Mouse (Mus musculus) mouse trophoblast stem cell (cell line): ENCODE data around the gene Bst2.
"Not testable (repeated sequence)": the region's sequence is repeated elsewhere in the genome, so short reads cannot be mapped to it uniquely, and the experiment has no call there.

Source experiments
- in situ Hi-C, 2 experiments: fragments of 300-500 bp; cut with MseI, MboI; formaldehyde crosslinking; loops; 2 replicates in 1 of 2; 3 replicates in 1 of 2; pipeline ENCODE4 v1.15.1; 2025

Bst2 gene

DNA sequence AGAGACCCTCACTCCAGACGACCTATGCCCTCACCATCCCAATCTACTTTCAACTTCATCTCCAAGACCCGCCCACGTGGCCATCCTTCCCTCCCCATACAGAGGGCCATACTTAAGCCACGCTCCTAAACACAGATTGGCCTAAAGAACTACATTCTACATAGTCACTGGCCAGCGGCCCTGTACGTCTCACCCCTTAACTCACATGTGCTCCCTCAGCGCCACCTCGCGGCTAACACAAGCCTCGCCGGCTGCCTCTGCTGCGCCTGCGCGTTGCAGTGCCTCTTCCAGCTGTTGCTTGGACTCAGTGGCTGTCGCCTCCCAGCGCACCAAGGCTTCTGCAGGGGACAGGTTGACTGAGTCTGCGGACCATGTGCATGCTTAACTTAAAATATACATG lies 15.6 kb downstream of the Bst2 start:
- in situ Hi-C loops = no loop called here

DNA sequence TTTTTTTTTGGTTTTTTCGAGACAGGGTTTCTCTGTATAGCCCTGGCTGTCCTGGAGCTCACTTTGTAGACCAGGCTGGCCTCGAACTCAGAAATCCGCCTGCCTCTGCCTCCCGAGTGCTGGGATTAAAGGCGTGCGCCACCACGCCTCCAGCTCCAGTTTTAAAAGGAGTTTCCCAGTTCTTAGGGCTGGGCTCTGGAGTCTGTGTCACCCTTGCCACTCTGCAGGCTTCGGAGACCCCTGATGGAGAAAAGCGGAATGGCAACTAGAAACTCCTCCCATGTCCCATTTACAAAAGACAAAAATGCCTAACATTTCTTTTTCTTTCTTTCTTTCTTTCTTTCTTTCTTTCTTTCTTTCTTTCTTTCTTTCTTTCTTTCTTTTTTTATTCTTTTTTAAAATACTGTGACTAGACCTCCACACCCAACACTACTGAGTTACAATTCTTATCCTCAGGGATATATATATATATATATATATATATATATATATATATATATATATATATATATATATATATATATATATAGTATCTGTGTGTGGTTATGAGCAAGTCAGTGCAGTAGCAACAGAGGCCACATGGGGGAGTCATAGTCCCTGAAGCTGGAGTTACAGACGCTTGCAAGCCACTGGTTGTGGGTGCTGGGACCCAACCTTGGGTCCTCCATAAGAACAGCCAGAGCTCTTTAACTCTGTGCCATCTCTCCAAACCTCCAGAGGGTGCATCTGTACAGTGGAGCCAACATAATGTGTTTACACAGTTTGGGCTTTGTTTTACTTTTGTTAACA lies 18.0 kb downstream of the Bst2 start:
- in situ Hi-C loops = not testable (repeated sequence)

DNA sequence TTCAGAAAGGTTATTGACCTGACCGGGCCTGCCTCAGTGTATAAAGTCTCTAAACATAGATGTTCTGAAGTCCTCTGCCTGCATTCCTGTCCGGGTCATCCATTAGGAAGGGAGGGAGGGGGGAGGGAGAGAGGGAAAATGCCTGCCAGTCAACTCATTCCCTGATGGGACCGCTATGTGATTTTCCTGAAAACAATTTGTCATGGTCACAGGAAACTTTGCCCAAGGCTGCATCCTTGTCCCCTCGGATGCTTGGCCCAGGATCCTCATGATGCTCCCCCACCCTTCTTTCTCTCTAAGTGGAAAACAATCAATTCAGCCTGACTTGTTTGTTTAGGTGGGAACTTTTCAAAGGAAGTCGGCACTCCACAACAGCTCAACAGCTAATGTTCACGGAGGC lies 20.5 kb downstream of the Bst2 start:
- in situ Hi-C loops = no loop called here

GRCm38 (mm10) chr8:71515043-71515442 lies 22.2 kb downstream of the Bst2 start:
- in situ Hi-C loops = no loop called here

- in situ Hi-C loops = no loop called here
Observed at GRCm38 (mm10) chr8:71513018-71513754, 24.1 kb downstream of the Bst2 start.

DNA sequence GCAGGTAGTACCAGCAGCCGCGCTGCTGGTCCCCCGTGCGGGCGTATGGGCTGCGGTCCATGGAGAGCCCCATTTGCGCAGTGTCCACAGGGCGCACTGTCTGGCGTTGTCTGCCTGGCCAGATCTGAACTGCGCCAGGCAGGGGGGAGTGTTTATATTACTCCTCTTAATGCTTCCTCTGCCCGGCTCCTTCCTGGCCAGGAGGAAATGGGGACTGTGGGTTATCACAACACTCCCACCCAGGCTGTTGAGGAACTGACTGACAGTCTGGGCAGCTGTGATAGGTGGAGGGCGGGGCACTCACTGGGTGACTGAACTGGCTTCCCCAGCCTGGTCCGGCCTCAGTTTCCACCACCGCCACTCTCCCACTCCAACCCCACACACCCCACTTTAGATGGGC lies 25.6 kb downstream of the Bst2 start, which contains the start of gene Plvap:
Plvap (minus strand) TSS at position 109 of the 400 bp plus-strand sequence.
- in situ Hi-C loops = no loop called here

DNA sequence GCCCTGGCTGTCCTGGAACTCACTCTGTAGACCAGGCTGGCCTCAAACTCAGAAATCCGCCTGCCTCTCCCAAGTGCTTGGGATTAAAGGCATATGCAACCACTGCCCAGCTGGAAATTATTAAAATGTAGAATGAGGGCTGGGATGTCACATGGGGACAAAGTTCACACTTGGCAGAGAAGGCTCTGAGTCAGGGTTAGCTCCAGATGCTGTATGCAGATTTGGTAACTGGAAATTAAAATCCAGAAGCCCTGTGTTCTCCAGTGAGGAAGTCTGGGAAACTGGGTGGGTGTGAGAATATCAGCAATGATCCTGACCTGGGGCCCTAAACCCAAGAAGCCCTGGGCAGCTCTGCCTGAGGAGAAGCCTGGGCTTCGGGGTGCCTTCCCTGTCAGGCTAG lies 27.9 kb downstream of the Bst2 start:
- in situ Hi-C loops = no loop called here

- in situ Hi-C loops = no loop called here
Observed at GRCm38 (mm10) chr8:71507589-71508104, 29.6 kb downstream of the Bst2 start.

DNA sequence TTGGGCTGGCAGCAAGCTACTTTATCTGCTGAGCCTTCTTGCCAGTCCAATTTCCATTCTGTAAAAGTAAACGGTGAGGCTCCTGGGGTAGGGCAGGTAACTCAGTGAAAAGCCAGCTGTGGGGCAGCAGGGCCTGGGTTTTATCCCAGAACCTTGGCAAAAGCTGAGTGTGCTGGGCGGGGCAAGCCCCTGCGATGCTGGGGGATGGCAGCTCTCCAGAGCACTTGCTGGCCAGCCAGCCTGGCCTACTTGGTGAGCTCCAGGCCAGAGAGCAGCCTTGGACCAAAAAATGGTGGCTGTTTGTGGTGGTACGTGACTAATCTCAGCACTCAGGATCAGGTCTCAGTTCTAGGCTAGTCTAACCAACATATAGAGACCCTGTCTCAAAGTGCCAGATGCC lies 31.3 kb downstream of the Bst2 start:
- in situ Hi-C loops = no loop called here

- in situ Hi-C loops = no loop called here
Observed at GRCm38 (mm10) chr8:71505326-71505725, 31.9 kb downstream of the Bst2 start.

GRCm38 (mm10) chr8:71504349-71504748 lies 32.9 kb downstream of the Bst2 start:
- in situ Hi-C loops = no loop called here

GRCm38 (mm10) chr8:71498816-71499690 lies 38.2 kb downstream of the Bst2 start:
- in situ Hi-C loops = no loop called here

DNA sequence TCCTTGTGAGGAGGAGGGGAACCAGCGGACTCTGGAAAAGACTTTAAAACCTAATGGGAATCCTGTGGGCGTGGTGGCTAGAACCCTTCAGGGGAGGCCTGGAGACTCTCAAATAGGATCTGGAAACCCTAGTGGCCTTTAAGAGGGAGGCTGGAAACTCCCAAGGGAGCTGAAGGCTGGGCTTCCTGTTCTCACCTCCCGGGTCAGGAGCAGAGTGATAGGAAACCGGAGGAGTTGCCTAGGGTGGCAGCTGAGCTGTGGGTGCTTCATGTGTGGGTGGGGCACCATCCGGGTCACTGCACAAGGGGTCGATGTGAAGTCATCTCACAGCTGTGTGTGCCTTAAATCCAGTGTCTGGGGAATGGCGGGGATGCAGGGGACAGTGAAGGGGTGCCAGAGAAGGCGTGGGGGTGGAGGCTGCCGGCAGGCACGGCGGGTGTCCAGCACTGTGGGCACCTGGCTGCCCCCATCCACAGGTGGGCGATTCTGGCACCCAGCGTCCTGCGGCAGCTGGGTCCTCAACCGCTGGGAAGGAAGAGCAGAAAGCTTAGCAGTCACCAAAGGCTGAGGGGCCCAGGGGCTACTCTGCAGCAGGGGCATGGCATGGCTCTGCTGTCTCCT lies 39.3 kb downstream of the Bst2 start:
- in situ Hi-C loops = no loop called here

- in situ Hi-C loops = no loop called here
Observed at GRCm38 (mm10) chr8:71497077-71497645, 40.1 kb downstream of the Bst2 start.

GRCm38 (mm10) chr8:71496481-71496880 lies 40.8 kb downstream of the Bst2 start:
- in situ Hi-C loops = no loop called here

DNA sequence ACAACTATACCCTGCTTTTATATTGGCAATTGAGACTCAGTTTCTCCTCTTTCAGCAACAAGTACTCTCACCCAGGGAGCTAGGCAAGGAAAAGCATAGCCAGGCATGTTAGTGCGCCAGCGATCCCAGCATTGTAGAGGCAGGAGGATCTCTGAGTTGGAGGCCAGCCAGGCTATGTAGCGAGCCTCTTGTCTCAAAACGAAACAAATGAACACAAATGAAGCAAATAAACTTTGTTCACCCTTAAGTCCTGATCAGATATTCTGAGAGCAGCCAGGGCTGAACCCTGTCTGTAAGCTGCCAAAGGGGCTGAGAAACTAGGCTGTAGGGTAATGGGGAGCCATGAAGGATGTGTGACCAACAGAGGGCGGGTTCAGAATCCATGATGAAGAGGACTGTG lies 41.4 kb downstream of the Bst2 start:
- in situ Hi-C loops = no loop called here

DNA sequence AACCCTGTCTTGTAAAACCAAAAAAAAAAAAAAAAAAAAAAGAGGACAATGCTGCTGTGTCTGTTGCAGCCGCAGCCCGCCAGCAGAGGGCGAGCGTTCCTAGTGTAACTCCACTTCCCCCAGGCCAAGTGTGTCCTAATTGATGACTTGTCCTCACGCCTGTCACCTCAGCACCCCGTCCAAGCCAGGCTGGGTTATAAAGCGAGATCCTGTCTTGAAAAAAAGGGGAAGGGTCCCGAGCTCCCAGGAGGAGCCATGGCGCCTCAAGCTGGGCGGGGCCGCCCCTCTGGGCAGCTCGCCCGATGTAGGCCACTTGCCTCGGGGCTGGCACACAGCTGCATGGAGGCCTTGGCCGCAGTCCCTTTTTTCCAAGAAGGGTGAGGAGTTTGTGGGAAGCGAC lies 42.2 kb downstream of the Bst2 start:
- in situ Hi-C loops = no loop called here

DNA sequence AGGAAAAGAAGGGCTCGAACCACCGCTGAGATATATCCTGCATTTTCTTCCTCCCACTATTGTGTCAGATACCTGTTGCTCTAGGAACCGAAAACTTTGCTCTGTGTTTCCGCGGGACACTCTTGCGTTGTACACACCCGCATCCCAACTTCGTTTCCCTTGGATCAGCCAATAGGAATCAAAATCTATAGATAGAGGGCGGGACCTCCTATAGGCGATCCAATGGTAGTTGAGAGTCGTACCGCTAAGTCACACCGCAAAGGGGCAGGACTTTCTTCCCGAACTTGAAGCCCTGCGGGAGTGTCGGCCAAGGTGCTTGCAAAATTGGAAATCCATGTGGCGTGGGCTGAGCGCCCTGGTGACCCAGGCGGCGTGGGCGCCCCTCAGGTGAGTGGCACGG lies 48.8 kb downstream of the Bst2 start:
- in situ Hi-C loops = no loop called here

DNA sequence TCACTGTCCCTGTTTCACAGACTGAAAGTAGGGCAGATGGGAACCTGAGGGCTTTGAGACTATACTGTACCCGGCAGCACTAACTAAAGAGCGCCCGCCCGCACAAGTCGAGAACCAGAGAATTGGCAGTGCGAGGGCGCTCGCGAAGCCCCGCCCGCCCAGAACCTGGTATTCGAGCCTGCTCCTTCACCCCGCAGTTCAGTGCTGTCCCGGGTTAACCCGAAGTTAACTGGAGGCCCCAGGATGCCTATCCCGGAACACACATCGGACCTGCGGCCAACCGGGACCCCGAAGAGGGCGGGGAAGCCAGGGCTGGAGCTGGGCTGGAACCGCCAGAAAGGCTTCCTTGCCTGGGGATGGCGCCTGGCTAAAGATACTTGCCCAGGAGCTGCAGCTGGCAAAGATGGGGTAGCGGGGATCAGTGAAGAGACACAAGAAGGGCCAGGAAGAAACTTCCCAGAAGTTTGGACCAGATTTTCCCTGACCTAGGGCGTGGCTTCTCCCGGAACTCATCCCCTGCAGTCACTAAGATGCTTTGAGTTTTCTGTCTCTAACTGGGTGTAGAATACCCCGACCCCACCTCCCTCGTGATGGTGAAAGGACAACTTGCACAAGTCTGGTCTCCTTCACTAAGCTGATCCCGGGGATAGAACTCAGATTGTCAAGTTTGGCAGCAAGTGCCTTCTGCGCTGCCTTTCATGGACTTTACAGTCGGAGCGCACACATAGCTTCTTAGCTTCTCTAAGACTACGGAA lies 49.4 kb downstream of the Bst2 start, which contains the start of gene Gtpbp3:
Gtpbp3 (plus strand) TSS at position 413 of the 755 bp plus-strand sequence.
- in situ Hi-C loops = no loop called here

DNA sequence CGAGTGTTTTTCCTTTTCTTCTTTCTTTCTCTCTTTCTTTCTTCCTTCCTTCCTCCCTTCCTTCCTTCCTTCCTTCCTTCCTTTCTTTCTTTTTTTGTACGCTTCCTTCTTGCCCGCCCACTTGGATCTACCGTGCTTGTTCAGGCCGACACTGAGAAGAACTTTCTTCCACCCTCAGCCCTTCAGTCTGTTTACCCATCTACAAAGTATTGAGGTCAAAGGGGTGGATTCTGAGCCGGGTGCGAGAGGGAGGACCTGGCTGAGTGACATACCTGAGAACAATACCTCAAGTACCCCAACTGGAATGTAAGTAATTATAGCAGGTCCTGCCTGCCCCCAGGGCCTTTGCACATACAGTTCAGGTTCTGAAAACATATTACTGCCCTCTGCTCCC lies 51.1 kb downstream of the Bst2 start:
- in situ Hi-C loops = no loop called here
